Mouse (Mus musculus): ENCODE measurements around the gene Celf1.

Gene Celf1

GRCm38 (mm10) chr2:90939750-90940149, 432 bp upstream of the Celf1 start:
- DNase-seq (ENCODE audit: low spot score in 2 of 2): peak in 1 of 2 experiments; percentile 8

DNA sequence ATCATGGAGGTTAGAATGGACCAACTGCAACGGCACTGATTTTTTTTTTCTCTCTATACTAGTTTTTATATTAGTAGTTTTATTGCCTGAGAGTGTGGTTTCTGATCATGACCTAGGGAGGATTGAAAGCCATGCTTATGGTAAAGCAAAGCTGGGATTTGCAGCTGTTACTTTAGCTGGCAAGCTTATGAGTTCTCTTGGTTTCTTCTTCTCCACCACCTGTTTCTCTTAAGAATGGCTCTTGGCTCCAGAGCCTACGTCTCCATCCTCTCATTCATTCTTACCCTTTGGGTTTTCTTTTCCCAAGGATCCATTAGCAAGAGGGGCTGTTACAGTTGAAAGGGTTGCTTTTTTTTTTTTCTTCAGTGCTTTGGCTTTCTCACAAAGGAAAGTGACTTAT, 1.6 kb downstream of the Celf1 start:
- no peak for DNase-seq (ENCODE audit: low spot score in 2 of 2)

DNA sequence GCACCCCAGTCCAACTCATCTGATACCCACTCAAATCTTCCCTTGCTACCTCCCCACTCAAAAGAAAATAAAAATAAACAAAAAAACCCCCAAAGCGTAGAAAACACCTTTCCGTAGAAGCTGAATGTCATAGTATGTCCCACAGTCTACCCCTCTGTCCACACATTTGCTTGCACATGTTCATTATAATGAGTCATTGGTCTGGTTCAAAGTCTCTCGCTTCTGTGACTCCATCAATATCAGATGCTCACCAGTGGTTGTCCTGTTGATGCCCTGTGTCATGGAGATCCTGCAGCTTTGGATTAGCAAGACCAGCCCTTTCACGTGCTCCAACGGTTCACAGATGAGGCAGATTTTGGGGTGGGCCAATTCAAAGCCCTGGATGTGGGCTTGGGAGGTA, 10.0 kb downstream of the Celf1 start:
- DNase-seq (ENCODE audit: low spot score in 2 of 2): no peak

DNA sequence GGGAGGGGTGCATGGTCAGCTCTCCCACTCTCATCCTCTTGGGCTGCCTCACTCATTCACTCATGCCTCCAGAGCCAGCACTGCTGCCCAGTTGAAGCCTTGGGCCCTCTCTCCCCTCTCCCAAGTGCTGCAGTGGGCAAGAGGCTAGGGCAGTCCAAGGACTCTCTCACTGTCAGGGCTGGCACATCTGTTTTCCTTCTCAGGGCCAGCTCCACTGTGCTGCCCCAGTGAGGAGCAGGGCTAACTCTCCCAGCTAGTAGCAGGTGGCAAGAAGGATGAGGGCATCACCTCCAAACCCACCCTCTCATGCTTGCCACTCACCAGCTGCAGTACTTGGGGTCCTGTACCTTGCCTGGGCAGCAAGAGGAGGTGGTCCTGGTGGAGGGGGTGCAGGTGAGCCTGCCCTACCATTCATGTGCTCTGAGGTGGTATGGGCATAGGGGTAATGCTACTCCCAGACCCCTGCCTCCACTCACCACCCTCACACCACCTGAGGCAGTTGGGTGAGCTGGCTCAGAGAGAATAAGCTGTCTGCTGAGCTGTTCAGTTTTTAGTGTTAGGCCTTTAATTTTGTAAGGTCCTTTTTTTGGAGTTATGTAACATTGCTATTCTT, 10.5 kb downstream of the Celf1 start:
- DNase-seq (ENCODE audit: low spot score in 2 of 2): no peak

- no peak for DNase-seq (ENCODE audit: low spot score in 2 of 2)
Measured at GRCm38 (mm10) chr2:90953461-90953860, 13.3 kb downstream of the Celf1 start.

DNA sequence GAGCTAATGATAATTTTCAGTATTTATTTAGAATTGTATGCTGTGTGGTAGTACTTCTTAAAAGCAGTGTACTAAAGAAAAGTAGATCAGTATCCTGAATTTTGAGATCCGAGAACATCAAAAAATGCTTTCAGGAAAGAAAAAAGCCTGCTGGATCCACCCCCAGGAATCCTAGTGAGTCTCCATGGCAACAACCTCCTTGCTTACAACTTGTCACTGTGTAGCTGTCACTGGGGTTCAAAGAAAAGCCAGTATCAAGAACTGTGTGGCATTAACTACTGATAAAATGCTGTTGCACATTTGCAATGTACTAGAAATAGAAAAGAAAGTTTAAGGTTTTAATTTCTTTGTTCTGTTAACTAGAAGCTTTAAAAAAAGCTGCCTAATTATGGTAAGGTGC, 15.9 kb downstream of the Celf1 start:
- DNase-seq (ENCODE audit: low spot score in 2 of 2): no peak

- no peak for DNase-seq (ENCODE audit: low spot score in 2 of 2)
Measured at GRCm38 (mm10) chr2:90958856-90959255, 18.7 kb downstream of the Celf1 start.

DNA sequence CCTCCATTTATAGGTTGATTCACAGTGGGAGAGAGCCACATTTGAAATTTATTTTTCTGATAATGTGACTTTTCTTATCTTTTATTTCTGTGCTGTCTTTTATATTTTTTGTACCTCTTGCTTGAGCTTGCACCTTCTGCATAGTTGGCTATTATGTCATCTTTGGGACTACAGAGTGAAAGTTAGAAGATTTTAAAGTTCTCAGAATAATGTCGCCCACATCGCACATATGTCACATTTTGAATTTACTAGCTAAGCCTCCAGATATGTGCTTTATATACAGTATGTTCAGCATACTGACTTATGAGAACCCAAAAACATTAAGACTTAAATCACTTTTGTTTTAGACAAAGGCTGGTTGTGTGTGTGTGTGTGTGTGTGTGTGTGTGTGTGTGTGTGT, 19.8 kb downstream of the Celf1 start:
- no peak for DNase-seq (ENCODE audit: low spot score in 2 of 2)

- no peak for DNase-seq (ENCODE audit: low spot score in 2 of 2)
Measured at GRCm38 (mm10) chr2:90963304-90963703, 23.1 kb downstream of the Celf1 start.

DNA sequence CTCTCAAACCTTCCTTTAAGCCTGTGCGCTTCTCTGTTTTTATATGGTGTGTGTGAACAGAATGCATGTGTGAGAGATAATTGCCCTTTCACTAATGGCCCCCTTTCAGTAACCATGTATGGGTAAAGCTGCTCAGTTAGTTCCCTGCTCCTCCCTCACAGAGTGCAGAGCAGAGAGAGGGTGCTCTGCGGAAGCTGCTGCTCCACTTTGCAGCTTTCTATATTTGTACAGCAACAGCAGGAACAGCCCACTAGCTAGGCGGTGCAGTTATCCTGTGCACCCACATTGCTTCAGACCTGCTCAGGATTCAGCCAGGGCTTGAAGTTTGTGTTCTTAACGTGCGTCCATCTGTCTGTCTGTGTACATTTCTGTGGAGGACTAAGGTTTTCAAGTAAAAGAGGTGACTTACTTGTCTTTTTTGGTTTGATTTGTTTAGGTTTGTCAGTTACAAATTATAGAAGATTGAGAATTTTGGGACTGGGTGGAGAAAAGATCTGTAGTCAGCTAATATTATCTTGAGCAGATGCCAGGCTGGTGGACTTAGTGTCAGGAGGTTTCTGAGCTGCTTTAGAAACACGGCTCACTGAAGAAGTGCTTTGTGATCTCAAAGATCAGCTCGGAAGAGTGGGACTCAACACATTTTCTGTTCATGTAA, 24.8 kb downstream of the Celf1 start:
- DNase-seq (ENCODE audit: low spot score in 2 of 2): peak; percentile 20 to 29

GRCm38 (mm10) chr2:90965466-90966080, 25.4 kb downstream of the Celf1 start:
- peak; percentile 18 for DNase-seq (ENCODE audit: low spot score in 2 of 2)

- no peak for DNase-seq (ENCODE audit: low spot score in 2 of 2)
Measured at GRCm38 (mm10) chr2:90970606-90971005, 30.4 kb downstream of the Celf1 start.

DNA sequence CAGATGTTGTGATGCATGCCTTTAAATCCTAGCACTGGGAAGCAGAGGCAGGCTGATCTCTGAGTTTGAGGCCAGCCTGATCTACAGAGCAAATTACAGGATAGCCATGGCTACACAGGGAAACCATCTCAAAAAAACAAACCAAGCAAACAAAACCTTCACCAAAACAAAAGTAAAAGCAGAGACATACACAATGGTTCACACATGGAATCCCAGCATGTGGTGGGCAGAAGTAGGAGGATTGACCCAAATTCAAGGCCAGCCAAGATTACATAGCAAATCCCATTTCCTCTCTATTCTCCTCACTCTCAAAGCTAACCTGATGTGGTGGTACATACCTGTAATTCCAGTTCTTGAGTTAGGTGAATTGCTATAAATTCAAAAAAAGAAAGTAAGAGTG, 33.9 kb downstream of the Celf1 start:
- no peak for DNase-seq (ENCODE audit: low spot score in 2 of 2)

DNA sequence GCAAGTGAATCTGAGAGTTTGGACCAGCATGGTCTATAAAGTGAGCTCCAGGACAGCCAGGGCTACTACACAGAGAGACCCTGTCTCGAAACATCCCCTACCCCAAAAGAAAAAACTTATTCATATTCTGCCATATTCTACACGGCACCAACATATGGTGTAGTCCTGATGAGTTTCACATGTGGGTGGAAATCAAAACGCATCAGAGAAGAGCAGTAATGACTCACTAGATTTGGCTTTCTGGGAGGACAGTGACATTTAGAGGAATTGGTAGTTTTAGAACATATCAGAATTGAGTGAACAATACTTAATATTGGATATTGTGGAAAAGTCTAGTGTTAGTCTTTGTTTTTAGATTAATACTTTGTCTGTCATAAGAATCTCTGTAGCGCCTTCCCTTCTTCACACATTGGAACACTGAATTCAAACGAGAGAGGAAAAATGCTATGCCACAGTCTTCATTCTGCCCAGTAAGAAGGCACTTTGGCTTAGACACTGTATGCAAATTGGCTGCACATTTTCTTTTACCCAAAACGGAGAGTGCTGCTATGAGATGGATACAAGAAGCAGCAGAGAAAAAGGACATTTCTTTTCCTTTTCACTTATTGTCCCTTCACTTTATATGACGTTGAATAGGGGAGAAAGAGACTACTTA, 35.1 kb downstream of the Celf1 start:
- DNase-seq (ENCODE audit: low spot score in 2 of 2): no peak

GRCm38 (mm10) chr2:90976590-90976989, 36.4 kb downstream of the Celf1 start:
- no peak for DNase-seq (ENCODE audit: low spot score in 2 of 2)

- no peak for DNase-seq (ENCODE audit: low spot score in 2 of 2)
Measured at GRCm38 (mm10) chr2:90977291-90977690, 37.1 kb downstream of the Celf1 start.

DNA sequence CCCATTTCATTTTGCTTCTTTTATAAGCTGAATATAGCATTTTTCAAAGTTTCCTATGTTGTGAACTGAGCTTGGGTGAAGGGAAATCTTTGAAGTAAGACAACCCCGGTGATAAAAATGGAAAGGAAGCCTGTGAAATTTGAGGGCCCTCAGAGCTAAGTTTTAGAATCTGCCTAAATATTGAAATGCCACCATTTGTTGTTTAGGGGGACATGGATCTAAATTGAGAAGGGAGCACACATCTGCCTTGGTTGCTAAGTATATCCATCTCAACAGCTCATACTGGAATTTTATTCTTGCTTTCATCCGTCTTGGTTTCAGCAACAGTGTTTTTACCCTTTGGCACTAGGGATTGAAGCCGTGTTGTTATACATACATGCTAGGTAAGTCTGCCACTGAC, 45.9 kb downstream of the Celf1 start:
- DNase-seq (ENCODE audit: low spot score in 2 of 2): no peak

GRCm38 (mm10) chr2:91008536-91008935, 68.4 kb downstream of the Celf1 start:
- DNase-seq (ENCODE audit: low spot score in 2 of 2): no peak

GRCm38 (mm10) chr2:91013881-91014280, 73.7 kb downstream of the Celf1 start:
- DNase-seq (ENCODE audit: low spot score in 2 of 2): no peak

DNA sequence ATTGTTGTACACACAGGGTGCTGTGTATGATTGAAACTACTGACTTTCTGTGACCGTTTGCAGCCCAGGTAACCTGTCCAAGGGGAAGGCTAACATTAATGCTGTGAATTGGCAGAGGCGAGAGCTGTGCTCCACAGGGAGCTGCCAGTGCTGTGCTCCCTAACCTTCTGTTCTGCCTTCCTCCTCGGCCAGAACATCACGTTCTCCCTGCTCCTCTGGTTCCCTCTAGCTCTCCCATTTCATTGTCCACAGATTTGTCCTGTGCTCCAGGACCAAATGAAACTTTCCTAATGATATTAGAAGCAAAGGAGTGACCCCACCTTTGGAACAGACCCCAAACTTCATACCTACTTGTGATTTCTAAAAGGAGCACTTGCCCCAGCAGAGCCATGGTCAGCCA, 75.2 kb downstream of the Celf1 start:
- peak in 1 of 2 experiments; percentile 4 for DNase-seq (ENCODE audit: low spot score in 2 of 2)

DNA sequence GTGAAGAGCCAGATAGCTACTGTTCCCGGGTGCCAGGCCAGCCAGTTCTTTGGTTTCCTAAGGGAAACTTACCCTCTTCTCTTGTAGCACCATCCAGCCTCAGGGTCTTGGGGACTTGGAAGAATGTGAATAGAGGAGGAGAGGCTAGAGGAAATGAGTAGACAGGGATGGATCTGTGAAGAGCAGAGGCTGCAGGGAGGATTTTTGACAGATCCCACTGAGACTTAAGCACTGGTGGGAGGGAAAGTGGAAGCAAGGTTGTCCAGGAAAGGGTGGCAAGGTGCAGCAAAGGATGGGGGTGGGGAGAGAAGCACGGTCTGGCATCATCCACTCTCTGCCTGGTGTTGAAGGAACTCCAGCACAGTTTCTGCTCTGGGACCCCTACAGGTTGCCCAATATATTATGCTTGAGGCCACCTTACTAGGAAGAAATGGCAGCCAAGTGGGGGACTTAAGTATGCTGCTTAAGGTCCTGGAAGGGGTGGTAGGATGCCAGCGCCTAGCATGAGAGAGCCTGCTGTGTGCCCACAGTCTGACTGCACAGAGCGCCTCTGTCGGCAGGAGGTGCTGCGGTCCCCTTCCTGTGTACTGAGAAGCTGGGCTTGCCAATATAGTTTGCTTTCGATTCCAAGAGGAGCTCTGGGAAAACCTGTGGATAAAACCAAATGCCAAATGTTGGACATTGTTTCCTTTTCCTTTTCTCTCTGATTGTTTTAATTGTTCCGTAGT, 78.0 kb downstream of the Celf1 start:
- peak; percentile 33 to 44 for DNase-seq (ENCODE audit: low spot score in 2 of 2)

- DNase-seq (ENCODE audit: low spot score in 2 of 2): no peak
Measured at GRCm38 (mm10) chr2:91019911-91020310, 79.7 kb downstream of the Celf1 start.

All from heart, adult 9 months (tissue).